Mouse (Mus musculus) CH12.LX (cell line): Measurements from ENCODE around the gene Olfr550. TPM values are rescaled to one million over a fixed set of nuclear protein-coding genes. Genes with fewer than 3 reads are reported as not detected.

Experiments used
- DNase-seq: peaks from one replicate; pipeline ENCODE4 v3.0.0-alpha.2; 2013; ENCODE audit errors: extremely low read depth
- H3K27ac ChIP-seq: 2 replicates; pipeline ENCODE4 v1.5.1; 2012; ENCODE audit warnings: low read depth, mild to moderate bottlenecking, control low read depth, moderate library complexity; ENCODE audit not compliant: insufficient read depth
- H3K27me3 ChIP-seq: replicated peaks from 2 replicates; pipeline ENCODE3; 2012; ENCODE audit warnings: inconsistent platforms
- H3K36me3 ChIP-seq, 2 experiments: replicated peaks in 1 of 2; 2 replicates each; pipeline versions ENCODE3 to v1.6.1; 2012; ENCODE audit warnings: inconsistent platforms in 1 of 2, low read length in 1 of 2, mild to moderate bottlenecking in 1 of 2, mixed read lengths in 1 of 2, moderate library complexity in 1 of 2; ENCODE audit not compliant: control insufficient read depth in 1 of 2, insufficient read depth in 1 of 2
- H3K4me1 ChIP-seq, 2 experiments: 2 replicates each; pipeline ENCODE4 v1.6.1; 2012; ENCODE audit warnings: inconsistent platforms in 1 of 2, moderate library complexity in 1 of 2; ENCODE audit not compliant: insufficient read depth in 2 of 2, control insufficient read depth in 1 of 2
- H3K4me2 ChIP-seq: 2 replicates; pipeline ENCODE4 v1.6.1; 2012; ENCODE audit warnings: low read depth, mild to moderate bottlenecking, control low read depth; ENCODE audit not compliant: poor library complexity, insufficient read depth, severe bottlenecking
- H3K4me3 ChIP-seq, 3 experiments: fragments of 150-350 bp in 1 of 3; sonication (generic) in 1 of 3; replicated peaks in 1 of 3; 2 replicates each; pipeline versions ENCODE3 to v1.5.1; 2011 to 2012; ENCODE audit warnings: low read depth in 2 of 3, low read length in 2 of 3, mild to moderate bottlenecking in 2 of 3, moderate library complexity in 2 of 3, control low read depth in 1 of 3, improper control_type of control experiment in 1 of 3, inconsistent platforms in 1 of 3, mixed read lengths in 1 of 3; ENCODE audit not compliant: poor library complexity in 1 of 3
- H3K79me2 ChIP-seq: replicated peaks from 2 replicates; pipeline ENCODE4 v1.6.1; 2012; ENCODE audit warnings: mild to moderate bottlenecking, moderate library complexity; ENCODE audit not compliant: control insufficient read depth, poor library complexity, insufficient read depth, severe bottlenecking; ENCODE audit errors: extremely low read depth
- H3K9ac ChIP-seq: 2 replicates; pipeline ENCODE4 v1.6.1; 2012; ENCODE audit warnings: low read depth, mild to moderate bottlenecking, control low read depth, moderate library complexity; ENCODE audit not compliant: insufficient read depth
- H3K9me3 ChIP-seq: replicated peaks from 2 replicates; pipeline ENCODE3; 2012; ENCODE audit warnings: low read length, inconsistent platforms, mixed read lengths
- CTCF ChIP-seq, 2 experiments: IDR thresholded peaks in 1 of 2; conservative IDR thresholded peaks in 1 of 2; 2 replicates each; pipeline ENCODE4 v1.5.1; 2011 to 2012; ENCODE audit warnings: low read depth in 2 of 2, low read length in 2 of 2, improper control_type of control experiment in 1 of 2, inconsistent platforms in 1 of 2, mild to moderate bottlenecking in 1 of 2, moderate library complexity in 1 of 2
- EP300 ChIP-seq: IDR thresholded peaks from 2 replicates; pipeline ENCODE4 v1.6.1; 2011; ENCODE audit warnings: low read length, improper control_type of control experiment
- HCFC1 ChIP-seq: IDR thresholded peaks from 2 replicates; pipeline ENCODE4 v1.6.1; 2012; ENCODE audit warnings: low read depth, mild to moderate bottlenecking, inconsistent platforms, low read length, improper control_type of control experiment
- JUND ChIP-seq: conservative IDR thresholded peaks from 2 replicates; pipeline ENCODE4 v1.6.1; 2011; ENCODE audit warnings: low read depth, low read length, improper control_type of control experiment
- MAFK ChIP-seq: IDR thresholded peaks from 2 replicates; pipeline ENCODE4 v1.6.1; 2011; ENCODE audit warnings: low read length, improper control_type of control experiment; ENCODE audit not compliant: insufficient replicate concordance
- MAX ChIP-seq: IDR thresholded peaks from 2 replicates; pipeline ENCODE4 v1.6.1; 2011; ENCODE audit warnings: low read length, improper control_type of control experiment
- TCF12 ChIP-seq: IDR thresholded peaks from 2 replicates; pipeline ENCODE4 v1.6.1; 2014; ENCODE audit warnings: low read depth, mild to moderate bottlenecking, inconsistent platforms, low read length, improper control_type of control experiment
- USF1 ChIP-seq: IDR thresholded peaks from 2 replicates; pipeline ENCODE4 v1.6.1; 2014; ENCODE audit warnings: low read depth, mild to moderate bottlenecking, inconsistent platforms, low read length, improper control_type of control experiment
- ZC3H11A ChIP-seq: IDR thresholded peaks from 2 replicates; pipeline ENCODE4 v1.6.1; 2012; ENCODE audit warnings: low read depth, mild to moderate bottlenecking, inconsistent platforms, low read length, improper control_type of control experiment
- dilution Hi-C: fragments of 300-500 bp; cut with MboI; formaldehyde crosslinking; loops from 2 replicates; pipeline ENCODE4 v1.14.3; 2020; ENCODE audit warnings: low sequenced_read_pairs; ENCODE audit not compliant: extremely low pct_unique_long_range_greater_than_20kb, extremely low pct_ligation_motif_present
- in situ Hi-C: fragments of 300-500 bp; cut with MboI; formaldehyde crosslinking; loops from 3 replicates; pipeline ENCODE4 v1.14.3; 2019; ENCODE audit warnings: low sequenced_read_pairs, low pct_ligation_motif_present, low pct_unique_long_range_greater_than_20kb, mixed read lengths
- polyA plus RNA-seq: library from polyadenylated mRNA; unstranded; fragments of >175 nt; gene quantifications from 2 replicates; pipeline ENCODE4 v1.2.1, GENCODE M21; 2012; ENCODE audit warnings: low read depth; ENCODE audit not compliant: insufficient read length
- total RNA-seq, 2 experiments: library from RNA; depleted of rRNA; stranded (reverse); fragments of 300-350 nt in 1 of 2; fragments of >200 nt in 1 of 2; gene quantifications; 2 replicates each; pipeline ENCODE4 v1.2.3; 2012 to 2014

The Olfr550 gene
- total and polyA plus RNA-seq, 3 experiments: not detected

- in situ Hi-C loops (no loop called here), dilution Hi-C loops (no loop called here)
Measured at GRCm38 (mm10) chr7:102534449-102534848, 36.8 kb upstream of the Olfr550 start, which contains the start of gene Olfr547. Olfr547 (plus strand) TSS chr7:102534749.

GRCm38 (mm10) chr7:102540596-102540995 lies 30.6 kb upstream of the Olfr550 start, which contains the start of gene Olfr548-ps1:
Olfr548-ps1 (plus strand) TSS chr7:102540896.
- no peak within 1 kb of the TSS for H3K4me3 ChIP-seq
- H3K9ac ChIP-seq: no peak within 1 kb of the TSS
- no peaks in the 10 kb centered on the region for H3K36me3 ChIP-seq
- no peak within 1 kb of the TSS for H3K27ac ChIP-seq
- H3K79me2 ChIP-seq: no peaks in the 10 kb centered on the region
- no peaks in the 10 kb centered on the region for H3K9me3 ChIP-seq
- dilution Hi-C loops (no loop called here), in situ Hi-C loops (no loop called here)
- TF ChIP-seq ZC3H11A: no peak
- TF ChIP-seq TCF12: no peak
- no peak for TF ChIP-seq HCFC1
- no peak for TF ChIP-seq EP300
- H3K27me3 ChIP-seq: no peaks in the 10 kb centered on the region
- peaks cover 0 to 12% of the 10 kb centered on the region in 2 experiments; a peak in 2 of 4 replicates for H3K4me1 ChIP-seq
- no peak within 1 kb of the TSS for H3K4me2 ChIP-seq
- DNase-seq: no peak

More at GRCm38 (mm10) chr7:102534449-102534848, 36.8 kb upstream of the Olfr550 start, which contains the start of gene Olfr547:
- Histone ChIP-seq H3K27ac (no peak within 1 kb of the TSS), H3K9me3 (no peaks in the 10 kb centered on the region), H3K9ac (no peak within 1 kb of the TSS), H3K27me3 (no peaks in the 10 kb centered on the region), H3K4me1 (no peaks in the 10 kb centered on the region), H3K4me3 (no peak within 1 kb of the TSS), H3K4me2 (no peak within 1 kb of the TSS; the same call in 1 of the 2 replicates), H3K36me3 (no peaks in the 10 kb centered on the region), H3K79me2 (no peaks in the 10 kb centered on the region)
- TF ChIP-seq ZC3H11A (no peak), MAX (no peak), MAFK (no peak), USF1 (no peak), EP300 (no peak)
- no peak for DNase-seq

- no peak overlapping the region for H3K9ac ChIP-seq
- H3K4me3 ChIP-seq: no peak overlapping the region
- in situ Hi-C loops: no loop called here
- H3K9me3 ChIP-seq: no peaks in the 10 kb centered on the region
- no peaks in the 10 kb centered on the region for H3K36me3 ChIP-seq
- H3K27ac ChIP-seq: no peak overlapping the region
- DNase-seq: no peak
- H3K4me2 ChIP-seq: no peak overlapping the region
- dilution Hi-C loops: no loop called here
- no peaks in the 10 kb centered on the region for H3K79me2 ChIP-seq
- H3K27me3 ChIP-seq: no peaks in the 10 kb centered on the region
- TF ChIP-seq CTCF (conservative IDR thresholded peaks at IDR 0.05 in 1 of 2, IDR thresholded peaks at IDR 0.05 in 1 of 2; ENCODE audit: low read depth in 2 of 2, low read length in 2 of 2) (peak in 1 of 2 experiments; percentile 40; a peak in 2 of 4 replicates), JUND (no peak)
- H3K4me1 ChIP-seq: peaks cover 0 to 12% of the 10 kb centered on the region in 2 experiments; a peak in 2 of 4 replicates
Measured at GRCm38 (mm10) chr7:102541251-102541650, 30.0 kb upstream of the Olfr550 start.
